Mouse (Mus musculus) Patski (cell line): ENCODE data around the gene Gpc3. TPM values are rescaled to one million over a fixed set of nuclear protein-coding genes. Genes with fewer than 3 reads are reported as not detected.
A peak's percentile ranks its signal among the peaks of the same experiment; 100 is the strongest.
"Not testable (repeated sequence)": the region's sequence is repeated elsewhere in the genome, so short reads cannot be mapped to it uniquely, and the experiment has no call there.

Experiments used
- ATAC-seq: fragments of 100-300 bp; one replicate; pipeline ENCODE4 v1.8.0; 2021
- CTCF ChIA-PET: fragments of 350-600 bp; sonication (Branson Sonifier 250); formaldehyde crosslinking; loops from one replicate; lab custom pipeline; 2022; ENCODE audit warnings: inconsistent platforms; lab: Charles Lee
- POLR2A ChIA-PET: fragments of 350-600 bp; sonication (Branson Sonifier 250); formaldehyde crosslinking; loops from one replicate; lab custom pipeline; 2022; ENCODE audit warnings: antibody characterized with exemption, inconsistent platforms; lab: Charles Lee
- DNase-seq: peaks from one replicate; pipeline ENCODE4 v3.0.0-alpha.2; 2011; ENCODE audit warnings: low read depth, low spot score
- H3K27me3 ChIP-seq: fragments of 371-371 bp; one replicate; pipeline ENCODE4 v1.5.1; 2021
- CTCF ChIP-seq: fragments of 100-300 bp; IDR thresholded peaks from one replicate; pipeline ENCODE4 v1.5.1; 2021
- in situ Hi-C: fragments of 300-500 bp; cut with MboI; formaldehyde crosslinking; loops from 3 replicates; pipeline ENCODE4 v1.11.1; 2018; ENCODE audit warnings: low pct_unique_long_range_greater_than_20kb, mixed read lengths
- polyA plus RNA-seq: library from polyadenylated mRNA; unstranded; gene quantifications from one replicate; pipeline ENCODE4 v1.2.3, GENCODE M21; 2021

Gpc3 gene
- polyA plus RNA-seq, 1 experiment from 2014 or later, result 8.0 TPM

DNA sequence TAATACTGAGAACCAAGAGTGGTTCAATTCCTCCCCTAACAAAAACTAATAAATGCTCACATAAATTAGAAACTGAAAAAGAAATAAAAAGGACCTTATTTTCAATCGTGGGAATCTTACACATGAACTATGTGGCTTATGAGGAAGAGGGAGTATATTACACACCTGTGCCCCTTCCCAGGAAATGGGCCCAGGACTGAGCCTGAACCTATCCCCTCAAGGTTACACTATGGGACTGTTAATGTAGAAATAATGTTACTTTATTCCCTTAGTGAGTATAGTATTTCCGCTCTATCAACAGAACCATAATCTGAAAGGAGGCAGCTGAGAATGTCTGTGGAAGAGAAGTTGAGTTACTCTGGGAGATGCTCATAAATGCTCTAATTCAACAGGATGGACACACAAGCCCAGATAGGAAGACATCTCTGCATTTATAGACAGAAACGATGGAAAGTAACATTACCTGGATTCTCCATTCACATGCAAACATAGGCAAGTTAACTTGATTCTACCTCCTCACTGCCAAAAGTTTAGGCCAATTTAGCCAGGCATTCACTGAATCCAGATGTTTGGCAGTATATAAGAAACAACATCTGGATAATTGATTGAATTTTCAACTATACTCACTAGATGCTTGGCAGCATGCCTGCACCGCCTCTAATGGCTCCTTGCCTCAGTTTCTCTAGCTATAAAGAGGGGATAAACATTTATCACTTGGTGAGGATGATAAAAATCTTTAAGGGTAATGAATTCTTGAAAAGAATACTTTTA, 251.3 kb downstream of the Gpc3 start:
- ATAC-seq (no peak), DNase-seq (no peak)
- ChIA-PET POLR2A (no interaction called here), CTCF (no interaction called here)
- TF ChIP-seq CTCF, result no peak
- H3K27me3 ChIP-seq, result peaks cover 4% of the 10 kb centered on the region
- in situ Hi-C loops, result loop anchor here (25.0 kb wide), 3 partner anchors 275 to 600 kb away; no protein-coding TSS in a partner anchor

DNA sequence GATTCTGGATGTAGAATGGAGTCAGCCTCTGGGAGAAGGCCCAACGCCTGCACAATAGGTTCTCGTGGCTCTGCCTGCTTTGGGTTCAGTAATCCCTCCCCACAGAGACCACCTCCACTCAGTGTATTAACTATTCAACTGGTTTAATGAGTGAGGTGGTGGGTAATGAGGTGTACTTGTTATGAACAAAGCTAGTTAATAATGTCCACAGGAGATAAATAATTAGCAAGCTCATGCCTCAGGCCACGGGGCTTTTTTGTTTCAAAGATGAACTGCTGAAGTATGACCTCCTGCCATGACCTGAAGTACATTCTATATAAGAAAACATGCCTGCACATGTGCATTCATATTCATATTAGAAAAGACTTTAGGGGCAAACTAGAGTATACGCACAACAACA, 260.8 kb downstream of the Gpc3 start:
- peaks cover 32% of the 10 kb centered on the region for H3K27me3 ChIP-seq
- POLR2A ChIA-PET, result no interaction called here
- no peak for ATAC-seq
- TF ChIP-seq CTCF, result no peak
- CTCF ChIA-PET, result no interaction called here
- DNase-seq, result no peak
- in situ Hi-C loops, result loop anchor here (25.0 kb wide), 3 partner anchors 266 to 591 kb away; no protein-coding TSS in a partner anchor

DNA sequence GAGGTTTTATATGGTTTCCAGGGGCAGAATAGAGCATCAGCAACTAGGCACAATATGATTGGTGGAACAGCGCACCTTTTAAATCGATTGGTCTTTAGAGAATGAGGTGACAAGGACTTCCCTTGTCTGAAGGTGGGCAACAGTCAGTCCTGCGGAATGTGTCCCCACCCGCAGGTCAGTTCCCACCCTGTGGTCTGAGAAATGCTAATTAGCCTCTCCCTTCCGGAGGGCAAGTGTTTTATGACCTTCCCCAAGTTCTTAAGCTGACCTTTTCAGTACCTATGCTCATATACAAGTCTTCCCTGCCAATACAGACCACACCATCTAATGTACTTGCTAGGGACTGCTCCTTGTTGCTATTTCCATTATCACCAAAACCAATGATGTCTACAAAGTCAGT, 263.1 kb downstream of the Gpc3 start:
- H3K27me3 ChIP-seq, result peaks cover 35% of the 10 kb centered on the region
- CTCF ChIA-PET, ATAC-seq, DNase-seq: not testable (repeated sequence)
- POLR2A ChIA-PET, result interaction anchor here (0.7 kb wide), 2 partner anchors 80 to 192 kb away, joined by 4 read pairs; no protein-coding TSS in a partner anchor
- in situ Hi-C loops, result loop anchor here (25.0 kb wide), 3 partner anchors 263 to 588 kb away; no protein-coding TSS in a partner anchor

DNA sequence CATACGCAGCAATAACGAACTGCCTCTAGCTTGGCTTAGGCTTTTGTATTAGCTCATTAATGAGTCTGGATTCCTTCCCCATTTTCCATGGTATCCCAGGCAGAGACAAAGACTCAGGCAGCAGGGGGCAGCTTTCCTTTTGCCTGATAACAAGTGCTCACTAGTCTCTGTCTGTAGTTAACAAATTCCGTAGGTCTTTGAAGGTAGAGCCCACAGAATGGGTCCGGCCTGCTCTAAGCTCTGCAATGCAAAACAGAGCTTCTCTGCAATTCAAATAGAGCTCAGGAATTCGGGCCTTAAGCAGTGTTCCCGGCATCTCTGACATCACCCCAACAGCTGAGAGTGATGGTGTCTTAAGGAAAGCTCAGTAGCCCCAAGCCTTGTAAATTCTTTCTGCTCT, 265.0 kb downstream of the Gpc3 start:
- no peak for TF ChIP-seq CTCF
- CTCF ChIA-PET, result interaction anchor here (0.7 to 2.3 kb wide), 6 partner anchors 13 to 768 kb away, joined by 3 to 10 read pairs (median 4); no protein-coding TSS in a partner anchor
- DNase-seq (no peak), ATAC-seq (peak; percentile 84)
- POLR2A ChIA-PET, result interaction anchor here (0.6 to 1.6 kb wide), 2 partner anchors 8 to 186 kb away, joined by 3 to 8 read pairs; no protein-coding TSS in a partner anchor
- in situ Hi-C loops, result loop anchor here (10.0 kb wide), 1 partner anchor 184 kb away; the partner anchor contains the start of gene Gpc4
- H3K27me3 ChIP-seq, result peaks cover 33% of the 10 kb centered on the region

DNA sequence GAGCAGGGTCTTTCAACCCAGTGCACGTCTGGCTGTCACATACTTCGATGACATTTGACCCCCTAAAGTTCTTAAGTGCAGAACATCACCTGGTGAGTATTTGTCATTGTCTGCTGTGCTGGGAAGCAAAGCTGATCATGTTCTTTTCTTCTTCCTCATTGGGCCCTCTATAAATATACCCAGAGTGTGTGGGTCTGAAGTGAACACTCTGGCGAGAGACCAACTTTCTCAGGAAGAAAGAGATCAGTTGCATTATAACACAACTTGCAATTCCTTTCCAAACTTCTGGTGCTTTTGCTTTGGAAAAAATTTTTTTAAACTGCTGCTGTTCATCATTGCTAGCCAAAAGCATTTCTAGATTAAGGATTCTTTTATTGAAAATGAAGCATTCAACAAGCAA, 269.7 kb downstream of the Gpc3 start:
- ChIA-PET POLR2A (no interaction called here), CTCF (no interaction called here)
- DNase-seq (no peak), ATAC-seq (no peak)
- peaks cover 20% of the 10 kb centered on the region for H3K27me3 ChIP-seq
- no peak for TF ChIP-seq CTCF
- in situ Hi-C loops, result loop anchor here (10.0 kb wide), 1 partner anchor 179 kb away; the partner anchor contains the start of gene Gpc4

DNA sequence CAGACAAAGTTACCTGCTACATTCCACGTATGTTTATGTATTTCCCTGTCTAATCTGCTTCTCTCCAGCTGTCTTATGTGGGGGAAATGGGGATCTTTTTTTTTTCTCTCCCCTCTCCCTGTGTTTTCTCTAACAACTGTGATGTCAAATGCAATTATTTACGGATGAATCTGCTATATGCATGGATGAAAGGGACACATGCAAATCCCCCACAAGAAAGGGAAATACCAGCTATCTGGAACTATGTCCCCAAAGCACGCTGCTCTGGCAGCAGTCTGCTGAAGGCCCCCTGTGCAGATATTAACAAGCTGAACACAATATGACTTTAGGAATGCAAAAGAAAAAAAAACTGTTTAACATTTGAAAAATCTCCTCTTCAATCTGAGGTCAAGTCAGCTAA, 273.5 kb downstream of the Gpc3 start:
- ATAC-seq (no peak), DNase-seq (no peak)
- TF ChIP-seq CTCF, result no peak
- CTCF ChIA-PET, result no interaction called here
- H3K27me3 ChIP-seq, result peaks cover 14% of the 10 kb centered on the region
- in situ Hi-C loops, result loop anchor here (10.0 kb wide), 1 partner anchor 175 kb away; the partner anchor contains the start of gene Gpc4
- POLR2A ChIA-PET, result interaction anchor here (0.7 to 1.2 kb wide), 2 partner anchors 9 to 20 kb away, joined by 3 to 6 read pairs; no protein-coding TSS in a partner anchor

DNA sequence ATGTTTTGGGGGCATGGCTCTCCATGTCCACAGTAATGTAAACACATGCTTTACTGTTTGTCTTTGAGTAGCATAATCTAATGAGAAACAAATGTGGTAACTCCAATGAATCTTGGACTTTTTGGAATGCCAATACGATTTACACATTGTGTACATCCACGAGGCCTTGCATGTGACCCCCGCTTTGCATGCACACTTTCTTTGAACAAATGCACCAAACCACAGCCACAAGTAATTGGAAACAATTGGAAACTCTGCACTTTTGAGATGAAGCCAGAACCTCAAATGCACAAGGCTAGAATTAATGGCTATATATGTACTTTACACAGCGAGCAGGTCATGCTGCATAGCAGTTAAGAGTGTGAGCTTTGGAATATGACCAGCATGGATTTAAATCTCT, 292.0 kb downstream of the Gpc3 start:
- CTCF ChIA-PET, result no interaction called here
- H3K27me3 ChIP-seq, result peaks cover 10% of the 10 kb centered on the region
- ATAC-seq (no peak), DNase-seq (no peak)
- in situ Hi-C loops, result no loop called here
- POLR2A ChIA-PET, result interaction anchor here (1.0 kb wide), 1 partner anchor 40 kb away, joined by 4 read pairs; no protein-coding TSS in a partner anchor
- TF ChIP-seq CTCF, result no peak

DNA sequence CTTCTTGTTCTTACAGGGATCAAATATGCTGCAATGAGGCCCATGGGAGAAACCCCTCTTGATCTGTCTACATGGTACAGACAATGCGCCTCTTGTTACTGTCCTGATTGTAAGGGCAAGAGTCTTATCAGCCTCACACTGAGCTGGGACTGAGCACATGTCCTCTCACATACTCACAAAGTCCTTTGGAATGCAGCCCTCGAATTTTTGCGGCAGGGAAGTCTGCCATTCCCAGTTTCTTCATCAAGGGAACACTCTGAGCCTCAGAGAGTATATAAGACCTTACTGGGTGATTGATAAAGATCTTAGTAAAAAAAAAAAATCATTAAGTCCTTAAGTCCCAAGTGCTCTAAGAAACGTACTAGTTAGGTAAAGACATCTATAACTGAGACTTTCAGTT, 293.1 kb downstream of the Gpc3 start:
- POLR2A ChIA-PET, result interaction anchor here (1.0 kb wide), 1 partner anchor 20 kb away, joined by 6 read pairs; no protein-coding TSS in a partner anchor
- no peak for ATAC-seq
- in situ Hi-C loops, result no loop called here
- CTCF ChIA-PET, result no interaction called here
- H3K27me3 ChIP-seq, result peaks cover 9% of the 10 kb centered on the region
- DNase-seq, result no peak
- no peak for TF ChIP-seq CTCF

DNA sequence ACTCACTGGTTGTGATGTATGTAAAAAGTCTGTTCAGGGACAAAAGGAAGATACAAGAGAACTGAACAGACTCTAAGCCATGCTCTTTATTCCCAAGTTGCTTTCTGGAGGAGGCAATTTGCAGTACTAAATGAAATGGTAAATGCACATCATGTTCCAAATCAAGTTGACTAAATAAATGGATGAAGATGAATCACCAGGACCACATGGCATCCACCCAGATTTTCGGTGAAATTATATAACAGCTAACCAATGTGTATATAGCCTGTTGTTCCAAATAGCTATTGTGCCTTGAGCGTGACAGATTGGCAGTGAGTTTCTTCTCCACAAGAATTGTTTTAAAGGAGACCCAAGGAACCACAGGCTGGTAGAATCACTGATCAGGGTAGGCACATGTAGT, 302.8 kb downstream of the Gpc3 start:
- H3K27me3 ChIP-seq, result peaks cover 34% of the 10 kb centered on the region
- no peak for DNase-seq
- no peak for TF ChIP-seq CTCF
- in situ Hi-C loops, result no loop called here
- ChIA-PET POLR2A (no interaction called here), CTCF (interaction anchor here (0.8 kb wide), 1 partner anchor 51 kb away, joined by 3 read pairs; no protein-coding TSS in a partner anchor)
- ATAC-seq, result no peak

DNA sequence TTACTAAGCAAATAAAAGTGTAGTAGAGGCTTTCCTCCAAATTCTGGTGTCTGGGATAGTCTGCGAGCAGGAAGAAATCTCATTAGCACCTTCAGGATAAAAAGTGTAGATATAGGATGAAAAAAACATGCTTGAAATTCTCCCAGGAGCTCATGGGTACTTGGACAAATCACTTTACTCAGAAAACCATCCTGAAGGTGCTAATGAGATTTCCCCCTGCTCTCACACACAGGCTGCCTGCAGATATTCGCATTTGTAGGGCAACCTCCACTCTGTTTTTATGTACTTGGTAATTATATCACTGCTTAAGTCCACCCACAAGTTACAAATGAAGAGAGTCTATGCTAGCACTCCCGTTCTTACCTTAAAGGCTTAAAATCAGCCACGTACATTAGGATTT, 308.5 kb downstream of the Gpc3 start:
- CTCF ChIA-PET, result no interaction called here
- in situ Hi-C loops, result no loop called here
- ATAC-seq (no peak), DNase-seq (no peak)
- POLR2A ChIA-PET, result no interaction called here
- no peak for TF ChIP-seq CTCF
- peaks cover 39% of the 10 kb centered on the region for H3K27me3 ChIP-seq

DNA sequence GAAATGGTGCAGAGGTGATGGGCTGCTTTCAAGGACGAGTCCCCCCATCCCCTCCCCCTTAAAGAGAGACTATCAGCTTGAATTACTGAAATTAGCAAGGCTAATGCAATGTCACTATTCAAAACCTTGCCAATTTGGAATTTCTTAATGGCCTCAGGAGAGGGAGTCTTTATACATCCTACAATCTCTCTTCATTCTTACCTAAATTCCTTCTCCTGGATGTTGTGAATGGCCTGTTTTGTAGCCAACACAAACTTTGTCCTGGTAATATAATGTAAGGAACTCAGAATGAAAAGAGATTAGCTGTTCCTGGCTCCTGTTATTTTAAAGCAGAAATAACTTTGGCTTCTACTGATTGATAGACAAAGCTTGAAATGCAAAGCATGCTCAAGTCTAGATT, 325.0 kb downstream of the Gpc3 start:
- in situ Hi-C loops, result no loop called here
- peaks cover 28% of the 10 kb centered on the region for H3K27me3 ChIP-seq
- POLR2A ChIA-PET, result no interaction called here
- TF ChIP-seq CTCF, result no peak
- no peak for DNase-seq
- ATAC-seq, result no peak
- CTCF ChIA-PET, result no interaction called here
